Mouse (Mus musculus): ENCODE results near the gene Dpp10. TPM values are rescaled to one million over a fixed set of nuclear protein-coding genes. Genes with fewer than 3 reads are reported as not detected.

The Dpp10 gene
- polyA plus RNA-seq, 1 experiment from 2014 or later: 0.53 TPM

DNA sequence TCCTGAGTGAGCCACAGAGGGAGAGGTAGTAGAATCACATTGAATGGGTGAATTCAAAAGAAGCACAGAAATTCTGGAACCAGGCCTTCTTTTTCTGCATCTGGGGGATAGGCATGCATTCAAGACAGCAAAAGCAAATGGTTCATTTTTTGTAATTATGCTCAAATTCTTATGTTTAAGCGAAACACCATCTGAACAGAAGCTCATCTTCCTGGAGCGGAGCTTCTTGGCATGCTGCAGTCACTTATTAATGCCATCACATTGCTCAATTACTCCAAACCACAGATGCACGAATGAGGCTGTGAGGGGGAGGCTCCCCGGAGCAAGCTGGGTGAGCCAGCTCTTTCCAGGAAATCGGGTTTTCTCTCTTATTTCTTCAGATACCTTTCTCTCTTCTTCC, 142.7 kb downstream of the Dpp10 start:
- no peaks in the 10 kb centered on the region for H3K4me1 ChIP-seq
- 68% methylated on average over 5 of the region's 5 CpGs for WGBS
- H3K27ac ChIP-seq: no peak overlapping the region
- no peak overlapping the region for H3K4me2 ChIP-seq
- no peak for ATAC-seq (ENCODE audit: insufficient number of reproducible peaks, insufficient read depth, low FRiP score, low TSS enrichment, low read depth)
- H3K9me3 ChIP-seq: no peaks in the 10 kb centered on the region
- no peak overlapping the region for H3K9ac ChIP-seq
- no peaks in the 10 kb centered on the region for H3K27me3 ChIP-seq
- no peaks in the 10 kb centered on the region for H3K36me3 ChIP-seq
- no peak overlapping the region for H3K4me3 ChIP-seq

DNA sequence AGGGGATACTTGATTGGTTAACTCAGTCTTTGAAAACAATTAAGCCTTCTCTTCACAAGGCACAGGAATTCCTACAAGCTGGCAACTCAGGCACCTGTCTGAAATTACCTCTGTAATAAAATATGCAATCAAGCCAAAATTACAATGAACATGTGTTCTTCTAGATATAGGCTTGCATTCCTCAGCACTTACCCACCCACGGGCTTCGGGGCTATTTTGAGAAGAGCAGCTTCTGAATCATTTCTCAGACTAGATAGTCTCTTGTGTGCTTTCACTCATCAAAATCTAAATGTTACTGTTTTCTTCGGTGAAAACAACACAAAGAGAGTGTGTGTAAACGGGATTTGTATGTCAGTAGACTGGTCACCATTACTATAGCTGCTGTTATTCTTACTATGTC, 144.1 kb downstream of the Dpp10 start:
- WGBS: 68% methylated on average over 4 of the region's 4 CpGs
- Histone ChIP-seq H3K9me3 (no peaks in the 10 kb centered on the region), H3K27ac (no peak overlapping the region), H3K4me2 (no peak overlapping the region), H3K9ac (no peak overlapping the region), H3K36me3 (no peaks in the 10 kb centered on the region), H3K4me3 (no peak overlapping the region), H3K4me1 (no peaks in the 10 kb centered on the region), H3K27me3 (no peaks in the 10 kb centered on the region)
- ATAC-seq (ENCODE audit: insufficient number of reproducible peaks, insufficient read depth, low FRiP score, low TSS enrichment, low read depth): no peak

DNA sequence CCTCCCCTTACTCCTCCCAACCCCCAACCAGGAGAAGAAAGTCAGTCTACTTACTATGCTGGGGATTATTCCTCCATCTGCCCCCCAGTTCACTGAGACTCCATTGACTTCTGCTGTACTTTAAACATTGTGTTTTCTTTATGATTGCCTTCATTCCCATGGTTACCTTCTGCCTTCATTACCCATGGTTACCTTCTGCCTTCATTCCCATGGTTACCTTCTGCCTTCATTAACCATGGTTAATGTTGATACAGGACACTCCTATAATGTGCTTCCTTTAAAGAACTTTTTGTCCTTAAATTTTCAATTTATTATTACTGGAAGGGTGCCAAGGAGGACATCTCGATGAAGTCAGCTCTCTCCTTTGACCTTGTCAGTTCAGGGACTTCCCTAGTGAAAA, 158.1 kb downstream of the Dpp10 start:
- no peaks in the 10 kb centered on the region for H3K27me3 ChIP-seq
- H3K9ac ChIP-seq: no peak overlapping the region
- H3K4me1 ChIP-seq: no peaks in the 10 kb centered on the region
- 59% methylated on average over 1 of the region's 1 CpGs for WGBS
- ATAC-seq (ENCODE audit: insufficient number of reproducible peaks, insufficient read depth, low FRiP score, low TSS enrichment, low read depth): no peak
- H3K4me2 ChIP-seq: no peak overlapping the region
- H3K36me3 ChIP-seq: no peaks in the 10 kb centered on the region
- no peak overlapping the region for H3K27ac ChIP-seq
- H3K9me3 ChIP-seq: no peaks in the 10 kb centered on the region
- H3K4me3 ChIP-seq: no peak overlapping the region

DNA sequence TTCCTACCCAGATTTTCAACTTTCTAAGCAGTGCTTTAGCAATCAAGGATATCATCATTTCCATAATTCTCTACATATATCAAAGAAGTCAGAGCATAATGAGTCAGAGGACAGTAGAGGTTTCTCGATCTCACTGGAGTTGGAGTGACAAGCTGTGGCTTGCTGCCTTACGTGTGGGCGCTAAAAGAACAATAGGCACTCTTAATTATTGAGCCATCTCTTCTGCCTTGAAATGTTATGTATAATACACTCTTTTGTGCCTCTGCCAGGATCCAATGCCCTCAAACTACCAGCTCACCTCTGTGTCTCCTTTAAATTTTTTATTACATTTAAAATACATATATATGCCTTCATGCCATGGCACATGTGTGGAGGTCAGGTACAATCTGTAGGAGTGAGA, 198.5 kb downstream of the Dpp10 start:
- Histone ChIP-seq H3K36me3 (no peaks in the 10 kb centered on the region), H3K4me3 (no peak overlapping the region), H3K27ac (no peak overlapping the region), H3K9ac (no peak overlapping the region), H3K27me3 (no peaks in the 10 kb centered on the region), H3K9me3 (no peaks in the 10 kb centered on the region), H3K4me2 (no peak overlapping the region), H3K4me1 (no peaks in the 10 kb centered on the region)
- no peak for ATAC-seq (ENCODE audit: insufficient number of reproducible peaks, insufficient read depth, low FRiP score, low TSS enrichment, low read depth)
- 86% methylated on average over 3 of the region's 3 CpGs for WGBS

DNA sequence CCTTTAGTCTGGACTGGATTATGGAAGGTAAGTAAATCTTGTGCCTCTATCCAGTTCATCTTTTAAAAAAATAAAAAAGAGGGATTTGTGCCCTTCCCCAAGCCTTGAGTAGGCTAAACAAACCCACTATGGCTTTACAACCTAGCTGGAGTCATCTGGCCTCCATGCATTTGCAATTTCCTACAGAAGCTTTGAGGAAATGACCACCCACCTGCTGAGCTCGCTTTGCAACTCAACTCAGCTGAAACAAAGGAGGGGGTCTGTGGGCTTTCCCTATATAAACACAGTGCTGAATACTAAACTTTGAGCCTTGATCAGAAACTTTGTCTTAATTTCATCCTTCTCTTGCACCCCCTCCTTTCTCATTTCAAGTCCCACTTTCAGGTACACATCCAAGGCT, 244.2 kb downstream of the Dpp10 start:
- H3K4me2 ChIP-seq: no peak overlapping the region
- H3K9ac ChIP-seq: no peak overlapping the region
- no peak overlapping the region for H3K4me3 ChIP-seq
- H3K4me1 ChIP-seq: no peaks in the 10 kb centered on the region
- H3K27me3 ChIP-seq: no peaks in the 10 kb centered on the region
- H3K27ac ChIP-seq: no peak overlapping the region
- WGBS: 13% methylated on average over 1 of the region's 1 CpGs
- 0 out of 2 replicates have a peak, but pooled peaks cover 2% of the 10 kb centered on the region for H3K9me3 ChIP-seq
- H3K36me3 ChIP-seq: no peaks in the 10 kb centered on the region
- ATAC-seq (ENCODE audit: insufficient number of reproducible peaks, insufficient read depth, low FRiP score, low TSS enrichment, low read depth): no peak

DNA sequence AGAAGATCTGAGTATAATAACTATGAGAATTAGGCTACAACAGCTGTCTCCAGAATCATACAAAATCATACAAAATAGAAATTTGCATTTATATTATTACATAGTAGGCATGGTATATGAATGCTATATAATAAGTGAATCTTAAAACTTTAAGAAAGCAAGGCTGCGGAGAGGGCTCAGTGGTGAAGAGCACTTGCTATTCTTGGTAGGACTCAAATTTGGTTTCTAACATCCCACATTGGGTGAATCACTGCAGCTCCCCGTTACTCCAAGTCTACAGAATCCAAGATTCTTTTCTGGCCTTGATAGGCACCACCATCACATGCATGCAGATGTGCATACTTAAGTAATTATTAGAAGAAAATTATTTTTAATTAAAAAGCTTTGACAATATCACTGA, 279.8 kb downstream of the Dpp10 start:
- Histone ChIP-seq H3K36me3 (no peaks in the 10 kb centered on the region), H3K4me2 (no peak overlapping the region), H3K9ac (no peak overlapping the region), H3K27me3 (no peaks in the 10 kb centered on the region), H3K9me3 (no peaks in the 10 kb centered on the region), H3K27ac (no peak overlapping the region), H3K4me1 (no peaks in the 10 kb centered on the region), H3K4me3 (no peak overlapping the region)
- 90% methylated on average over 2 of the region's 2 CpGs for WGBS
- no peak for ATAC-seq (ENCODE audit: insufficient number of reproducible peaks, insufficient read depth, low FRiP score, low TSS enrichment, low read depth)

DNA sequence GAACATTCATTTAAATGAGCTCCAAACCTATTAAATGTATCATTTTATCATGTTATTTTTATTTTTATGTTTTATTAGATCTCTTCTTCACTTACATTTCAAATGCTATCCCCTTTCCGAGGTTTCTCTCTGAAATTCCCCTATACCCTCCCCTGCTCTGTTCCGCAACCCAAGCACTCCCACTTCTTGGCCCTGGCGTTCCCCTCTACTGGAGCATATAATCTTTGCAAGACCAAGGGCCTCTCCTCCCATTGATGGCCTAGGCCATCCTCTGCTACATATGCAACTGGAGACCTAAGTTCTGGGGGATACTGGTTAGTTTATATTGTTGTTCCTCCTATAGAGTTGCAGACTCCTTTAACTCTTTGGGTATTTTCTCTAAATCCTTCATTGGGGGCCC, 283.1 kb downstream of the Dpp10 start:
- no peaks in the 10 kb centered on the region for H3K27me3 ChIP-seq
- no peak overlapping the region for H3K9ac ChIP-seq
- H3K36me3 ChIP-seq: no peaks in the 10 kb centered on the region
- H3K27ac ChIP-seq: no peak overlapping the region
- 84% methylated on average over 3 of the region's 3 CpGs for WGBS
- H3K4me2 ChIP-seq: no peak overlapping the region
- no peaks in the 10 kb centered on the region for H3K4me1 ChIP-seq
- ATAC-seq (ENCODE audit: insufficient number of reproducible peaks, insufficient read depth, low FRiP score, low TSS enrichment, low read depth): no peak
- no peaks in the 10 kb centered on the region for H3K9me3 ChIP-seq
- H3K4me3 ChIP-seq: no peak overlapping the region

DNA sequence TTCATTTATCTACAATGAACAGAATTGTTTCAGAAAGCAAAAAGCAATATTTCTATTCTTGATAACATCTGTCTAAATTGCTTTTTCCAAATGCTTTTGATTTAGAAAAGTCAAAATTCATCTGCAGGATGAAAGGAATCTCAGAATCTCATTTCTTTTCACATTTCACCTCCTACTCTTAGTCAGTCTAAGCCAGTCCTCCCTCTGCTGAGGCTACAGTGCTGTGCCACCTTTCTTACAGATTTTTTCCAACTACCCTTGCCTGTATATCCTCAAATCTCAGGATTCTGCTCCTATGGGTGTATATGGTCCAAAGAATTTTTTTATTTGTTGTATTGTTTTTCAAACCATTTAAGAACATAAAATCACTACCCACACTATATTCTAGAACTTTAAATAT, 289.3 kb downstream of the Dpp10 start:
- no peak overlapping the region for H3K27ac ChIP-seq

DNA sequence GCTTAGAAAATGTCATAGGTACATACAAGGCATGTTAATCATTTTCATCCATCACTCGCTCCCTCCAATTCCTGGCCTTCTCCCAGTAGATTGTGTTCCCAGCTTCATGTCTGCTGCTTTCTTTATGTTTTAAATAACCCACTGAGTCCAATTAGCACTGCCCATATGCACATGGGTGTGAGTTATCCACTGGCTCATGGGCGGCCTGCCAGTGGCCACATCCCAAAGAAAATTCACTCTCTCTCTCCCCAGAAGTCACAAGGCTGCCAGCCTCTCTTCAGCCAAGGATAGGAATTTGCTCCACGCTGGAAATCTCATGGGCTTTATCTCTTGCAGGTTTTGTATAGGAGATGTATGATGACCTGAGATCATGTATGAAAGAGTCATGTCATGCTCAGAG, 338.1 kb downstream of the Dpp10 start:
- Histone ChIP-seq H3K4me3 (no peak overlapping the region), H3K4me1 (no peaks in the 10 kb centered on the region), H3K9me3 (no peaks in the 10 kb centered on the region), H3K27me3 (no peaks in the 10 kb centered on the region), H3K4me2 (no peak overlapping the region), H3K36me3 (no peaks in the 10 kb centered on the region), H3K27ac (no peak overlapping the region), H3K9ac (no peak overlapping the region)
- no peak for ATAC-seq (ENCODE audit: insufficient number of reproducible peaks, insufficient read depth, low FRiP score, low TSS enrichment, low read depth)
- whole genome bisulfite sequencing: 74% methylated on average over 3 of the region's 3 CpGs

More for the DNA sequence above, 289.3 kb downstream of the Dpp10 start:
- no peak overlapping the region for H3K4me2 ChIP-seq
- H3K4me3 ChIP-seq: no peak overlapping the region
- no peak for ATAC-seq (ENCODE audit: insufficient number of reproducible peaks, insufficient read depth, low FRiP score, low TSS enrichment, low read depth)
- no peaks in the 10 kb centered on the region for H3K9me3 ChIP-seq
- H3K27me3 ChIP-seq: no peaks in the 10 kb centered on the region
- no peaks in the 10 kb centered on the region for H3K36me3 ChIP-seq
- H3K9ac ChIP-seq: no peak overlapping the region
- no peaks in the 10 kb centered on the region for H3K4me1 ChIP-seq

DNA sequence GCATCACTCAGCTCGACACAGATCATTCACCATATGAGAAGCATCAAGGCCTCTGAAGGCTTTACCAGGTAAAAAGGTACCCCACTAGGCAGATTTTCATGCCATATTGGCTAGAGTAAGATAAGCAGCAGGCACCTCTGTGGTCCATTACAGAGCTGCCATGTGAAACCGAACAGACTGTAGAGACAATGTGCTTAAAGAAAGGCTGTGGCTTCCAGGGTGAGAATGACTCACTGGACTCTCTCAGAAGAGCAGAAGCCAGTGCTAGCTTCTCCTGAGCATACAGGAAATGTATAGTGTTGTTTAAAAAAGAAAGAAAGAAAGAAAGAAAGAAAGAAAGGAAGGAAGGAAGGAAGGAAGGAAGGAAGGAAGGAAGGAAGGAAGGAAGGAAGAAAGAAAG, 386.9 kb downstream of the Dpp10 start:
- Histone ChIP-seq H3K4me3 (no peak overlapping the region), H3K27me3 (no peaks in the 10 kb centered on the region), H3K27ac (no peak overlapping the region), H3K4me2 (no peak overlapping the region), H3K4me1 (no peaks in the 10 kb centered on the region), H3K9ac (no peak overlapping the region), H3K36me3 (no peaks in the 10 kb centered on the region), H3K9me3 (no peaks in the 10 kb centered on the region)
- ATAC-seq (ENCODE audit: insufficient number of reproducible peaks, insufficient read depth, low FRiP score, low TSS enrichment, low read depth): no peak
- 65% methylated on average over 2 of the region's 2 CpGs for WGBS

DNA sequence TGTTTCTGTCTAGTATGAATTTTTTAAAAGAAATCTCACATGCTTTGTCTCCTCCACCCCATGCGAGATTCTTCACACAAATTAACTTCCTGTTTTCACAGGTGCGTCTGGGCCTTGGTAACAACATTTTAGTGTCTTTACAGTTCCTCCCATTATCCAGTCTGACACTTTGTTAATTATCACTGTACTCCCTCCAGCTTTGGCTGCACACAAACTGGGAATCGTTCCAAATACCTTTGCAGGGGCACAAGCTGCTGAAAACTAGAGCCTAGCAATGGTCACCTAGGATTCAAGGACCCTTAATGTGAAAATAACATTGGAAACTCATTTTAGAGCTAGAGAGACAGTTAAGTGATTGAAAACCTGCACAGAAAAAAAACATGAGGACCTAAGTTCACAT, 388.8 kb downstream of the Dpp10 start:
- Histone ChIP-seq H3K4me1 (no peaks in the 10 kb centered on the region), H3K9me3 (no peaks in the 10 kb centered on the region), H3K4me3 (no peak overlapping the region), H3K27ac (no peak overlapping the region), H3K9ac (no peak overlapping the region), H3K27me3 (no peaks in the 10 kb centered on the region), H3K4me2 (no peak overlapping the region), H3K36me3 (no peaks in the 10 kb centered on the region)
- no peak for ATAC-seq (ENCODE audit: insufficient number of reproducible peaks, insufficient read depth, low FRiP score, low TSS enrichment, low read depth)
- 60% methylated on average over 3 of the region's 3 CpGs for WGBS

DNA sequence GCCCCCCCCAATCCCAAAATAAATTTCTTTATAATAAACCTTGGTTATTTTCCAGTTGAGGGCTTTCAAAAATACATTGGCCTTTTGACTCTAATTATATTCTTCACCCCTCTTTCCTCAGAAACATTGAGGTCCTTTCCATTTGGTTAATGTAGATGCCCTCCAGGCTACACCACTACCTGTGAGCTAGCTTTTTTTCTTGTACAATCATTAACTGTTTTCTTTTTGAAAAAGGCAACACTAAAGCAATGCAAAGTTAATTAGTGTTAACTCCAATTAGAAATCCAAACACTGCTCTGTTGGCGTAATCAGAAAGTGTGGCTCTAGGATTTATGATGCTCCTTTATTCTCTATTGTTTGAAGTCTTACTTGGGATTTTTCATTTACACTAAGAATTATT, 407.5 kb downstream of the Dpp10 start:
- Histone ChIP-seq H3K9ac (no peak overlapping the region), H3K4me2 (no peak overlapping the region), H3K27ac (no peak overlapping the region), H3K4me3 (no peak overlapping the region), H3K9me3 (no peaks in the 10 kb centered on the region), H3K27me3 (no peaks in the 10 kb centered on the region), H3K4me1 (no peaks in the 10 kb centered on the region), H3K36me3 (no peaks in the 10 kb centered on the region)
- 78% methylated on average over 1 of the region's 1 CpGs for WGBS
- ATAC-seq (ENCODE audit: insufficient number of reproducible peaks, insufficient read depth, low FRiP score, low TSS enrichment, low read depth): no peak

DNA sequence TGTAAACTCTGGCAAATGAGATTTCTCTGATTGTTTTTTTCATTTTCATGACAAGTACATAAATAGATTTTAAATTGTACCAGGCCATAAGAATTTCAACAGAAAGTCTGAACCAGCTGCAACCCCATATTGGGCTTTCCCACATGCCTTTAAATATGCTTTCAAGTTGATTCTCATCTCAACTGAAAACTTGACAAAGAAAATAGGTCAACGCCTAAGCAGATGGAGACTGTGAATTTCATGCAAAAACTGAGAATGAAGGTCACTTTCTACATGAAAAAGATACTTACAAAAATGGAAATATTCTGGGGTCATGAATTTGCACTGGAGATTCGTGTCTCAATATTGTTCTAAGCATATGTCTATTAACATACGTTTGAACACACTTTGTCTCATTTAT, 417.1 kb downstream of the Dpp10 start:
- Histone ChIP-seq H3K4me3 (no peak overlapping the region), H3K27ac (no peak overlapping the region), H3K4me2 (no peak overlapping the region), H3K27me3 (no peaks in the 10 kb centered on the region), H3K36me3 (no peaks in the 10 kb centered on the region), H3K9me3 (no peaks in the 10 kb centered on the region), H3K4me1 (no peaks in the 10 kb centered on the region), H3K9ac (no peak overlapping the region)
- WGBS: 81% methylated on average over 3 of the region's 3 CpGs
- ATAC-seq (ENCODE audit: insufficient number of reproducible peaks, insufficient read depth, low FRiP score, low TSS enrichment, low read depth): no peak

Data from embryonic facial prominence, embryonic 13.5 days (tissue).